Mouse (Mus musculus) cortical plate, adult 2 months (tissue): ENCODE measurements at regions not wholly inside any gene's neighbourhood (a gene's known extent, or its start where the extent isn't known, plus 50 kb on each side); places are given as distances from the start of the nearest gene placed in this dataset.

Experiments used
- CTCF ChIP-seq: fragments of 200-500 bp; IDR thresholded peaks from 2 replicates; pipeline ENCODE4 v1.5.1; 2011; ENCODE audit warnings: mild to moderate bottlenecking, control low read depth, low read length; ENCODE audit not compliant: insufficient read depth; ENCODE audit errors: extremely low read depth
- POLR2A ChIP-seq: fragments of 200-500 bp; IDR thresholded peaks from 2 replicates; pipeline ENCODE4 v1.6.1; 2011; ENCODE audit warnings: mild to moderate bottlenecking, low read length, control low read depth; ENCODE audit not compliant: insufficient read depth; ENCODE audit errors: extremely low read depth

DNA sequence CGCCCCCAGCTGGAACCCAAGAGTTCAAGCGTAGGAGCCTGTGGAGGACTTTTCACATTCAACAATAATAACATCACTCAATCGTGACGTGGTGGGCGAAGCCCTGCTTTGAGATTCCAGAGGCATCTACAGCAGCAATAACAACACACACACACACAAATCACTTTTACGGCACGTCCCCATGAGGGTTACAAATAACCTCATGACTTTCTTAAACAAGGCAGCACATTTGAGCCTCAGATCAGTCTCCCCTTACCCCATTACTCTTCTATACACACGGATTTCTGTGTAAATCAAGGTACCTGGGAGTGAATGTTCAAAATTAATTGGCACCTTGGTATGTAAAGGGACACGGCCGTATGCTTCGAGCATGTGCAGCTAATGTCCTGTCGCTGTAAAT, 354.4 kb downstream of the Ajap1 start:
- TF ChIP-seq CTCF (no peak), POLR2A (no peak)
